Mouse (Mus musculus): ENCODE measurements around the gene Gtf2f2.
"Not testable (repeated sequence)": the region's sequence is repeated elsewhere in the genome, so short reads cannot be mapped to it uniquely, and the experiment has no call there.

Gene Gtf2f2

GRCm38 (mm10) chr14:75912665-75913064, 98.0 kb downstream of the Gtf2f2 start:
- no peak for DNase-seq (ENCODE audit: low spot score)

- no peak for DNase-seq (ENCODE audit: low spot score)
Observed at GRCm38 (mm10) chr14:75911968-75912367, 98.7 kb downstream of the Gtf2f2 start.

- DNase-seq (ENCODE audit: low spot score) = no peak
Observed at GRCm38 (mm10) chr14:75906931-75907330, 103.7 kb downstream of the Gtf2f2 start.

- DNase-seq (ENCODE audit: low spot score) = no peak
Observed at GRCm38 (mm10) chr14:75904972-75905371, 105.7 kb downstream of the Gtf2f2 start.

- DNase-seq (ENCODE audit: low spot score) = no peak
Observed at GRCm38 (mm10) chr14:75903131-75903530, 107.5 kb downstream of the Gtf2f2 start.

GRCm38 (mm10) chr14:75902013-75902412, 108.7 kb downstream of the Gtf2f2 start:
- no peak for DNase-seq (ENCODE audit: low spot score)

- peak; percentile 23 for DNase-seq (ENCODE audit: low spot score)
Observed at GRCm38 (mm10) chr14:75900793-75901499, 109.7 kb downstream of the Gtf2f2 start.

GRCm38 (mm10) chr14:75899566-75899965, 111.1 kb downstream of the Gtf2f2 start:
- peak; percentile 85 for DNase-seq (ENCODE audit: low spot score)

- no peak for DNase-seq (ENCODE audit: low spot score)
Observed at GRCm38 (mm10) chr14:75892118-75892517, 118.5 kb downstream of the Gtf2f2 start.

- no peak for DNase-seq (ENCODE audit: low spot score)
Observed at GRCm38 (mm10) chr14:75883873-75884272, 126.8 kb downstream of the Gtf2f2 start.

GRCm38 (mm10) chr14:75883330-75883729, 127.3 kb downstream of the Gtf2f2 start:
- DNase-seq (ENCODE audit: low spot score) = no peak

- peak; percentile 31 for DNase-seq (ENCODE audit: low spot score)
Observed at GRCm38 (mm10) chr14:75881856-75882255, 128.8 kb downstream of the Gtf2f2 start.

GRCm38 (mm10) chr14:75878980-75879379, 131.7 kb downstream of the Gtf2f2 start:
- peak; percentile 54 for DNase-seq (ENCODE audit: low spot score)

GRCm38 (mm10) chr14:75877297-75877696, 133.4 kb downstream of the Gtf2f2 start:
- DNase-seq (ENCODE audit: low spot score) = no peak

GRCm38 (mm10) chr14:75876320-75877043, 134.2 kb downstream of the Gtf2f2 start:
- DNase-seq (ENCODE audit: low spot score) = peak; percentile 92

- no peak for DNase-seq (ENCODE audit: low spot score)
Observed at GRCm38 (mm10) chr14:75873612-75874011, 137.1 kb downstream of the Gtf2f2 start.

- no peak for DNase-seq (ENCODE audit: low spot score)
Observed at GRCm38 (mm10) chr14:75871750-75872149, 138.9 kb downstream of the Gtf2f2 start.

GRCm38 (mm10) chr14:75871111-75871510, 139.6 kb downstream of the Gtf2f2 start:
- no peak for DNase-seq (ENCODE audit: low spot score)

GRCm38 (mm10) chr14:75870631-75871030, 140.0 kb downstream of the Gtf2f2 start:
- DNase-seq (ENCODE audit: low spot score) = peak; percentile 65

- no peak for DNase-seq (ENCODE audit: low spot score)
Observed at GRCm38 (mm10) chr14:75869769-75870363, 140.8 kb downstream of the Gtf2f2 start.

- DNase-seq (ENCODE audit: low spot score) = not testable (repeated sequence)
Observed at GRCm38 (mm10) chr14:75868028-75868427, 142.6 kb downstream of the Gtf2f2 start.

GRCm38 (mm10) chr14:75866706-75867333, 143.8 kb downstream of the Gtf2f2 start:
- DNase-seq (ENCODE audit: low spot score) = no peak
